Mouse (Mus musculus) skeletal muscle tissue, adult 2 months (tissue): Measurements from ENCODE around the gene Smarcc1.
"Not testable (repeated sequence)": the region's sequence is repeated elsewhere in the genome, so short reads cannot be mapped to it uniquely, and the experiment has no call there.

Source experiments
- DNase-seq: peaks from one replicate; pipeline ENCODE4 v3.0.0-alpha.2; 2012; ENCODE audit warnings: low read depth, low spot score

The Smarcc1 gene

DNA sequence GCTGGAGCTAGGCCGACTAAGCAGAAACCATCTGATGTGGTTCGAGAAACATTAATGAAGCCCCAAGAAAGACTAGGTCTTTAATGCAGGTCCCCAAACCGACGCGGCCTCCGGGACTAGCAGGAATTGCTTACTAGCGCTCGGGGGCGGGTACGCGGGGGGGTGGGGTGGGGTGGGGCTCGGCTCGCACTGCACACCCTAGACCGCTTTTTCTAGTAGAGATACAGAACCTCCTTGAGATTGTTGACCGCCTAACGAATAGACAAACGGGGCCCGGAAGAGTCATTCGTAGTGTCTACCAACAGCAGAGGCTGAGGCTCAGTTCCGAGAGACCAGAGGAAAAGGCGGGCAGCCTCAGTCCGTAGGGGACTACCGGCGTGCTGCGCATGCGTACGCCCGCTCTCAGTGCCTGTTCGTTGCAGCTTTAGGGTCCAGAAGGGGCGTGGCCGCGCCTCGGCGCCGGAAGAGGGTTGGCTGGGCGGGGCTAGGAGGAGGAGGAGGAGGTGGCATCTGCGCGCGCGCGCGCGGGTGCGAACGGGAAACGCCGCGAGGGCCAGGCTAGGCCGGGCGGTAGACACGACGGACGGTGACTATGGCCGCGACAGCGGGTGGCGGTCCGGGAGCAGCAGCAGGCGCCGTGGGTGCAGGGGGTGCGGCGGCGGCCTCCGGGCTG lies 14.2 kb downstream of the Smarcc1 start:
- peak; percentile 99 for DNase-seq

GRCm38 (mm10) chr9:110132201-110132605 lies 14.7 kb downstream of the Smarcc1 start:
- peak; percentile 10 for DNase-seq

DNA sequence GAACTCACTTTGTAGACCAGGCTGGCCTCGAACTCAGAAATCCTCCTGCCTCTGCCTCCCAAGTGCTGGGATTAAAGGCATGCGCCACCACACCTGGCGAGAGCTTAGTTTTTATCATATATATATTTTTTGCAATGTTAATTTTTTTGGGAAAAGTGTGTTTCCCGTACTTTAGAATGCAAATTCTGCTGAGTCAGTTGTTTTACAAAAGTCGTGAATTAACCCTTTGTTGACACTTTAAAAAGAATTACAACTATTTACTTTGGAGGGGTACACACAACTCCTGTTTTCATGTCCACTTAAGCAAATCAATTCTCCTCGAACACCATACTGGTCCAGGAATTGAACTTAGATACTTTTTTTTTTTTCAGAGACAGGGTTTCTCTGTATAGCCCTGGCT lies 15.4 kb downstream of the Smarcc1 start:
- no peak for DNase-seq

- no peak for DNase-seq
Observed at GRCm38 (mm10) chr9:110134176-110134575, 16.7 kb downstream of the Smarcc1 start.

- no peak for DNase-seq
Observed at GRCm38 (mm10) chr9:110139119-110139518, 21.6 kb downstream of the Smarcc1 start.

DNA sequence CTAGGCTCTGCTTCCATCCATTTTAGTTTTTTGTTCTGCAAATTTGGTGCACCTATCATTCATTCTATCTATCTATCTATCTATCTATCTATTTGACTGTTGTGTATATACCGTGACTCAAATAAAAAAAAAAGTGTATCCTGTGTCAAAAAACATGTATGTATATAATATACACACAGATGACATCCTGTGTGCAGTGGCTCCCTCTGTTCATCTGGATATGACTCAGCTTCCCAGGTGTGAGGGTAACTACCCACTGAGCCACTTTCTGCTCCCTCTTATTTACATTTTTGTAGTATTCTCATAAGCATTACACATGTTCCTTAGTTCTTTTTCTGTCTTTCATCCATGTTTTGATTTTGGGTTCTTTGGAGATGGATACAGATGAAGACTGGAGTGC lies 24.6 kb downstream of the Smarcc1 start:
- DNase-seq: no peak

- DNase-seq: no peak
Observed at GRCm38 (mm10) chr9:110148598-110148997, 31.1 kb downstream of the Smarcc1 start.

DNA sequence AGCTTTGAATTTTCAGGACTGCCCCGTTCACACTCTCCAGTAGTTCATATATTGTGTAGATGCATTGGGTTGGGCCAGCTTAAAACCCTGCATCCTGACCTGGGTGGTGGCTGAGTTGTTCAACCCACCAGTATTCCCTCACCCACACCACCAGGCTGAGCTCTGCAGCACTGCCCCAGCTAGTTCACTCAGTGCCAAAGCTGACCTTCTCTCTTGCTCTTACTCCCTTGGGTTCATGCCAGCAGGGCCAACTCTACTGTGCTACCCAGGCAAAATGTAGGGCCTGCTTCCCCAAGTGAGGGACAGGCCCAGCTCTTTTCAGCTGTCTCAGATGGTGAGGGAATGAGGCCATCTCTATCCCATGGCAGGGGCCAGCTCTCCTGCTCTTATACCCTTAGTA lies 41.5 kb downstream of the Smarcc1 start:
- DNase-seq: no peak

DNA sequence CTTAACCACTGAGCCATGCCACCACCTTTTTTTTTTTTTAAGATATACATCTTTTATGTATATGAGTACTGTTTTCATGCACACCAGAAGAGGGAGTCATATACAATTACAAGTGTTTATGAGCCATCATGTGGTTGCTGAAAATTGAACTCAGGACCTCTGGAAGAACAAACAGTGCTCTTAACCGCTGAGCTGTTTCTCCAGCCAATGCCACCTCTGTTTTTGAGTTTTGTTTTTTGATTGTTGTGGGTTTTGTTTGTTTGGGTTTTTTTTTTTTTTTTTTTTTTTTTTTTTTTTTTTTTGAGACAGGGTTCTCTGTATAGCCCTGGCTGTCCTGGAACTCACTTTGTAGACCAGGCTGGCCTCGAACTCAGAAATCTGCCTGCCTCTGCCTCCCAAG lies 43.0 kb downstream of the Smarcc1 start:
- DNase-seq: not testable (repeated sequence)

DNA sequence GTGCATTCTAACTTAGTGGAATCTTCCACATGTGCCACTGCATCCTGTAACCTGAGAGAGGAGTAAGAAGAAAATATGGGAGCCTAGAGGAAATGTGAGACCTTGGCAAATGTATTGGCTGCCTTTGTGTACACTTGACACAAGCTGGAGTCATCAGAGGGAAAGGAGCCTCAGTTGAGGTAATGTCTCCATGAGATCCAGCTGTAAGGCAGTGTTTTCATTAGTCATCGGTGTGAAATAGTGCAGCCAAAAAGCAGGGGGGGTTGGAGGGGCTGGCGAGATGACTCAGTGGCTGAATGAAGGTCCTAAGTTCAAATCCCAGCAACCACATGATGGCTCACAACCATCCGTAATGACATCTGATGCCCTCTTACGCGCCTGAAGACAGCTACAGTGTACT lies 44.9 kb downstream of the Smarcc1 start:
- DNase-seq: peak; percentile 2

- no peak for DNase-seq
Observed at GRCm38 (mm10) chr9:110163071-110163470, 45.6 kb downstream of the Smarcc1 start.

DNA sequence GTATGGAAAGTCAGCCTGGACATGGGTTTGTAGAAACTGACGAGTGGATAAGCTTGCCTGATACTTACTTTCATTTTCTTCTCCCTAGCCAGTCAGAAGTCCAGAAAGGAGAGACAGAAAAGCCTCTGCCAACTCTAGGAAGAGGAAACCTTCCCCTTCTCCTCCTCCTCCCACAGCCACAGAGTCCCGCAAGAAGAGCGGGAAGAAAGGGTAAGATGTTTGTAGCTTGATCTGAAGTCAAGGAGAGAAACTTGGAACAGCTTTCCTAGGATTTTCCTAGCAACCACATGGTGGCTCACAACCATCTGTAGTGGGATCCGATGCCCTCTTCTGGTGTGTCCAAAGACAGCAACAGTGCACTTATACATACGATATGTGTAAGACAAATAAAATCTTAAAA lies 53.4 kb downstream of the Smarcc1 start:
- peak; percentile 5 for DNase-seq

- no peak for DNase-seq
Observed at GRCm38 (mm10) chr9:110199870-110200269, 82.4 kb downstream of the Smarcc1 start.

DNA sequence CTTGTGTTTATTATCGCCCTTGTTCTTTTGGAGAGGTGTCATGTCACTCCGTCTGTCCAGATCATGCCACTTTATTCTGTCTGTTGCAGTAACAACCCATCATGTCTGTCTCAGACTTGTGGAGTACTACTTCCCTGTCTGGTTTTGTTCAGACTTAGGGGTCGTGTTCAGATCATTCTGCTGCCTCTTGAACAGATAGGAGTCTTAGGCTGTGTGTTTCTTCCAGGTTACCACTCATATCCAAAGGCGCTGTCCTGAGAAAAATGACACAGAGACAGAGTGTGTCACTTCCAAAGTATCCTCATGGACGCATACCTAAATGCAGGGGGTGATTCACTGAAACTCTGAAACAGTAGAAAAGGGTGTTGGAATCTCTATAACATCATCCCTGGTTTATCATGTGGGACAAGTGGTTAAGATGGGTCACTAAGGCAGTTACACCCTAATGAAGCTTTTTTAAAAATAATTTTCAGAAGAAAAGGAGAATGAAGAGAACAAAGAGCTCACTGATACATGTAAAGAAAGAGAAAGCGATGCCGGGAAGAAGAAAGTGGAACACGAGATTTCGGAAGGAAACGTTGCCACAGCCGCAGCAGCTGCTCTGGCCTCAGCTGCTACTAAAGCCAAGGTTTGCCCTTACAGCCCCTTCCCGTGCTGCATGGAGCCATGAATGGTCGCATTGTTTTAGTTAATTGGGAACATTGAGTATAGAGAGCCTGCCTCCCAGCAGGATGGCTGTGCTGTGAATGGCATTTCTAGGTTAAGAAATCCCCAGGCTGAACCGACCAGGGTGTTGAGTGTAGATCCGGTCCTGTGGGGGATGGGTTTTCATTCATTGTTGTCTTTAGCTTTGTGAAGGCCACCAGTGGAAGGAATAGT lies 88.3 kb downstream of the Smarcc1 start:
- DNase-seq: no peak

DNA sequence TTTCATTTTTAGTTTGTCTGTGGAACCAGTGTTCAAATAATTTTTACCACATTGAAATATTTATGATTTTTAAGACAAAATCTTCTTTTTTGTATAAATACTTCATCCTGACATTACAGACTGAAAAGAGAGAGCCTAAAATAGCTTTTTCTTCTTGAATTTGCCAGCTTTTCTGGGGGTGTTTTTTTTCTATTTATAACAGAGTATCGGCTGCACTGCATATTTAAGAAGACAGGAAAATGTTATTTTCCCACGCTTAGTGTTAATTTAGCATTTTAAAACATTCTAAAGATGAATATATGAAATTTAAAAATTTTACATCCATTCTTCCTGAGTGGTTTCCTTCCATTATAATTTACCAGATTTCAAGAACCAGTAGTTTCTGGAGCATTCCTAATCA lies 88.9 kb downstream of the Smarcc1 start:
- DNase-seq: no peak

DNA sequence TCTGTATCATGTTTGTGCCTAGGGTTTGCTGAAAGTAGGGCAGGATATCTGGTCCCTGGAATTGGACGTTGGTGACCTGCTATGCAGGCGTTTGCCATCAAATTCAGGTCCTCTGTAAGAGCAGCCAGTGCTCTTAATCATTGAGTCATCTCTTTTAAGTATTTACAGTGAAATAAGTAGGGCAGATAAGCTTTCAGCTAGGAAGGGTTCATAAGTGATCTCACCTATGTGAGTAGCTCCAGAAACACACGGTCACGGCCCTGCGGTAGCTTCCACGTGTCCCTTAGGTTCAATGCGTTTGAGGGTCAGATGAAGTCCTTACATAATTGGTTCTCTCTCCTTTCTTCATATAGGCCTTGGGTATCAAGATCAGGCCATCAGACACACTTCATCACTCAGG lies 90.8 kb downstream of the Smarcc1 start:
- no peak for DNase-seq

DNA sequence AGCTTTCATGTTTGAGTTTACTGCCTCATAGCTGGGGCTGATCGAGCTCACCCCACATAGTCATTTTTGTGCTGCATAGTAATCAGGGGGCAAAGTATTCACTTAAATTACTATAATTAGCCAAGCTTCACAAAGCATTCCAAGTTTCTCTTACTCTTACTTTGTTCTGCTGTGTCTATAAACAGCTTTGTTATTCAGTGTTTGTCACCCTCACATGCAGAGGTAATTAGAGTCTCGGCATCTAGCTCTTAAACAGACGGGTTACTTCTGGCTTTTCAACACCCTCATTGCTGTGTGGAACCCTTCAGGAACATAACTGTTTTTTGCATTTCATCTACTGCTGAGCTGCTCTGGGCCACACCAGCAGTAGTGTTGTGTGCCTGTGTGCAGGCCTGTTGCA lies 91.5 kb downstream of the Smarcc1 start:
- DNase-seq: no peak

DNA sequence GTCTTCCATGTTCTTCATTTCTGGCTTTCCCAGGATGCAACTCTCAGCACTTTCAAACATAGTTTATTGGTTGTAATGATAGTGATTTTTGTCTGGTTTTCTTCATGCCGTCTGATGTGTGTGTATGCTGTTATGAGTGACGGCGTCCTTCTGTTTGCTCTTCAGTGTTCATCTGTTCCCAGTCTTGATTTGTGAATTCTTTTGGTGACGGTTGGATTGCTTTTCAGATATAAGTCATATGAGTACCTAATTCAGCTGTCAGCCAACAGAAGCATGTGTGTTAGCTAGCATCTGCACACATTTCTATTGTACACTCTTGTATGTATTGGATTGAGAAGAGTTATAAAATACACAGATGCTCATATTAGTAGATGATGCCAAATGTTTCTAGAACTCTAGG lies 106.8 kb downstream of the Smarcc1 start:
- DNase-seq: no peak

DNA sequence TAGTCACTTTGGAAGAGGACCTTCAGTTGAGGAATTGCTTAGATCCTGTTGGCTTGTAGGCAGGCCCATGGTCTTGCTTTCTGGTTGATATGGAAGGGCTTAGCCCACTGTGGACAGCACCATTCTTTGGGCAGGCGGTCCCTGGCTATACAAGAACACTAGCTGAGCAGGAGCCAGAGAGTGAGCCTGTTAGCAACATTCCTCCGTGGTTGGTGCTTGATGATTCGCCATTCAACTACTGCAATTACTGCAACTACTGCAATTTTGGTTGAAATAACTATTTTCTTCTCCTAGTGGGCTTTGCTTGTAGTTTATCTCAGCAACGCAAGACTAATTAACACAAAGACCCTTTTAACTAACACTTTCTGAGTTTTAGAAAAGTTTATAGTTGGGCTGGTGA lies 108.7 kb downstream of the Smarcc1 start:
- no peak for DNase-seq

GRCm38 (mm10) chr9:110228671-110229070 lies 111.2 kb downstream of the Smarcc1 start:
- no peak for DNase-seq

DNA sequence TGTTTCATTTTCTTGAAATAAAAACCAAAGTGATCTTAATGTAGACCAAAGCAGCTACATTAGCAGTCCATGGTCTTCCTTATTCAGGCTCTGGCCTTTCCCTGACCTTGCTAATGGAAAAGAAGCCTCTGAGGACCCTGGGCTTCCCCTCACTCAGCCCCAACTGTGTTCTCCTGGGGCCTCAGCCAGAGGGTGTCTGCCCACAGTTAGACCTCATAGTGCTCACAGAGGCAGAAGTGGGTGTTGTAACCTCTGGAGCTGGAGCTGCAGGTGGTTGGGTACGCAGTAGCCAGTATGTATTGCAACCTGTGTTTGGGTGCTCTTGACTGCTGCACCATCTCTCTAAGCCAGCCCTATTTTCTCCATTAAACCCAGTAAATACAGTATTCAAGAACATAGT lies 111.6 kb downstream of the Smarcc1 start:
- DNase-seq: no peak

- DNase-seq: no peak
Observed at GRCm38 (mm10) chr9:110229566-110230248, 112.2 kb downstream of the Smarcc1 start.
